Mouse (Mus musculus): ENCODE data around the gene Scn1a. TPM values are rescaled to one million over a fixed set of nuclear protein-coding genes. Genes with fewer than 3 reads are reported as not detected.

Scn1a gene
- polyA plus RNA-seq, 1 experiment from 2014 or later = 0.30 TPM

GRCm38 (mm10) chr2:66392586-66392985 is 48.1 kb downstream of the Scn1a start:
- DNase-seq (ENCODE audit: low spot score) = no peak
- Histone ChIP-seq H3K4me3 (no peak overlapping the region), H3K4me1 (no peaks in the 10 kb centered on the region), H3K9me3 (replicated peaks) (no peaks in the 10 kb centered on the region), H3K27me3 (ENCODE audit: low read depth, poor library complexity, severe bottlenecking) (no peaks in the 10 kb centered on the region), H3K27ac (no peak overlapping the region), H3K36me3 (no peaks in the 10 kb centered on the region)
- WGBS = 86% methylated on average over 5 of the region's 5 CpGs

- Histone ChIP-seq H3K9me3 (replicated peaks) (no peaks in the 10 kb centered on the region), H3K4me1 (no peaks in the 10 kb centered on the region), H3K36me3 (no peaks in the 10 kb centered on the region), H3K27me3 (ENCODE audit: low read depth, poor library complexity, severe bottlenecking) (no peaks in the 10 kb centered on the region), H3K27ac (no peak overlapping the region), H3K4me3 (no peak overlapping the region)
- DNase-seq (ENCODE audit: low spot score) = no peak
- WGBS = 92% methylated on average over 2 of the region's 2 CpGs
Observed at GRCm38 (mm10) chr2:66367957-66368356, 72.7 kb downstream of the Scn1a start.

GRCm38 (mm10) chr2:66350590-66350989 is 90.0 kb downstream of the Scn1a start:
- Histone ChIP-seq H3K36me3 (no peaks in the 10 kb centered on the region), H3K27ac (no peak overlapping the region), H3K4me1 (no peaks in the 10 kb centered on the region), H3K4me3 (no peak overlapping the region), H3K27me3 (ENCODE audit: low read depth, poor library complexity, severe bottlenecking) (no peaks in the 10 kb centered on the region), H3K9me3 (replicated peaks) (no peaks in the 10 kb centered on the region)
- DNase-seq (ENCODE audit: low spot score) = no peak
- 95% methylated on average over 2 of the region's 2 CpGs for WGBS

GRCm38 (mm10) chr2:66346622-66347021 is 94.0 kb downstream of the Scn1a start:
- no peaks in the 10 kb centered on the region for H3K9me3 ChIP-seq (replicated peaks)
- no peaks in the 10 kb centered on the region for H3K36me3 ChIP-seq
- DNase-seq (ENCODE audit: low spot score) = no peak
- H3K4me1 ChIP-seq = no peaks in the 10 kb centered on the region
- no peak overlapping the region for H3K27ac ChIP-seq
- no peaks in the 10 kb centered on the region for H3K27me3 ChIP-seq (ENCODE audit: low read depth, poor library complexity, severe bottlenecking)
- 98% methylated on average over 1 of the region's 1 CpGs for WGBS
- H3K4me3 ChIP-seq = no peak overlapping the region

DNA sequence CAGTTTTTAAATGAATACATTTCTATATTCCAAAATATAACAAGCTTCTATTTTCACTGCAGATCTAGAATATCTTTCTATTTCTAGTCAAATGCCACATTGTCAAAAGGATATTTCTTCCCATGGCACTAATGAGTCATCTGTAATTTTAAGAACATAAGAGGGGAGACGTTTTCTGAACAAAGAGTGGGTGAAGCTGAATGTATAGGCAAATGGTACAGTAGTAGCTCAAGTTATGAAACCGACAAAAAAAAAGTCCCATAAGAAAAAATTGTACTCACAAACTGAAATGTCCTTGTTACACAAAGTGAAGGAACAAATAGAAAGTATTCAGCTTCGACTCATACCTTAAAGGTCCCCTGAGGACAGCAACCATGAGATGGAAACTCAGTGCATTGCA is 94.5 kb downstream of the Scn1a start:
- no peak for DNase-seq (ENCODE audit: low spot score)
- 84% methylated on average over 3 of the region's 3 CpGs for WGBS
- H3K4me3 ChIP-seq = no peak overlapping the region
- no peaks in the 10 kb centered on the region for H3K9me3 ChIP-seq (replicated peaks)
- H3K36me3 ChIP-seq = no peaks in the 10 kb centered on the region
- no peaks in the 10 kb centered on the region for H3K27me3 ChIP-seq (ENCODE audit: low read depth, poor library complexity, severe bottlenecking)
- H3K4me1 ChIP-seq = no peaks in the 10 kb centered on the region
- H3K27ac ChIP-seq = no peak overlapping the region

DNA sequence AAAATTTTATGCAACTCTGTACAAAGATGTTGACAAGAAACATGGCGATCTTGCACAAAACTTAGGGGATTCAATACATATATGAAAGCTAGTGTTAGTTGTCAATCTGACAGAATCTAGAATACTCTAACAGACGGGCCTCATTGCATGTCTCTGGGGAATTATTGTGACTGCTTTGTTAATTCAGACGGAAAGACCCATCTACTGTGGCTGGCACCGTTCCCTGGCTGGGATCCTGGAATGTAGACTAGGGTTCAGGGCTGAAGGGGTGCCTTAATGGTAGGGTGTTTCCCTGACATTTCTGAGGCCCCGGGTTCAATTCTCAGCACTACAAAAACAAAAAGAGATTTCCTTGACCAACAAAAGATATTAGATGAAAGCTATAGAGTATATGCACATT is 103.2 kb downstream of the Scn1a start:
- DNase-seq (ENCODE audit: low spot score) = no peak
- Histone ChIP-seq H3K4me3 (no peak overlapping the region), H3K27ac (no peak overlapping the region), H3K9me3 (replicated peaks) (no peaks in the 10 kb centered on the region), H3K27me3 (ENCODE audit: low read depth, poor library complexity, severe bottlenecking) (no peaks in the 10 kb centered on the region), H3K36me3 (no peaks in the 10 kb centered on the region), H3K4me1 (no peaks in the 10 kb centered on the region)
- 89% methylated on average over 5 of the region's 5 CpGs for WGBS

DNA sequence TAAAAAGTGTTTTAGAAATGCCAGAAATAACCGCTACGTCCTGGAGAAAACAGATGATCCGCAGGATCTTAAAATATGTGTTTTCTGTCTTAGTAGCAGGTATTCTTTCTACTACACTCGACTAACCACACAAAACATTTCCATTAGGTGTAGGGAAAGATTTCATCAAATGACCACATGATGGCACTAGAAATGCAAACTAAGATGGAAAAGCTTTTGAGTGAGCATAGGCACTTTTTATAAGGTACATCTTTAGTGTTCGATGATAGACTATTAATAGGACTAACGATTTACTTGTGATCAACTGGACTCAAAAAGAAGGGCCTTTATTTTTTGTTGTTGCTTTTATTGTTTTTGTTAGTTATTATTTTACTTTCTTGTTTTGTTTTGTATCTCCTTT is 104.2 kb downstream of the Scn1a start:
- DNase-seq (ENCODE audit: low spot score) = no peak
- Histone ChIP-seq H3K9me3 (replicated peaks) (no peaks in the 10 kb centered on the region), H3K27ac (no peak overlapping the region), H3K27me3 (ENCODE audit: low read depth, poor library complexity, severe bottlenecking) (no peaks in the 10 kb centered on the region), H3K4me1 (no peaks in the 10 kb centered on the region), H3K4me3 (no peak overlapping the region), H3K36me3 (no peaks in the 10 kb centered on the region)
- WGBS = 84% methylated on average over 6 of the region's 6 CpGs

- no peak overlapping the region for H3K27ac ChIP-seq
- 80% methylated on average over 3 of the region's 3 CpGs for WGBS
- no peak for DNase-seq (ENCODE audit: low spot score)
- H3K4me3 ChIP-seq = no peak overlapping the region
- no peaks in the 10 kb centered on the region for H3K4me1 ChIP-seq
- H3K27me3 ChIP-seq (ENCODE audit: low read depth, poor library complexity, severe bottlenecking) = no peaks in the 10 kb centered on the region
- H3K36me3 ChIP-seq = no peaks in the 10 kb centered on the region
- no peaks in the 10 kb centered on the region for H3K9me3 ChIP-seq (replicated peaks)
Observed at GRCm38 (mm10) chr2:66272551-66272950, 168.1 kb downstream of the Scn1a start.

DNA sequence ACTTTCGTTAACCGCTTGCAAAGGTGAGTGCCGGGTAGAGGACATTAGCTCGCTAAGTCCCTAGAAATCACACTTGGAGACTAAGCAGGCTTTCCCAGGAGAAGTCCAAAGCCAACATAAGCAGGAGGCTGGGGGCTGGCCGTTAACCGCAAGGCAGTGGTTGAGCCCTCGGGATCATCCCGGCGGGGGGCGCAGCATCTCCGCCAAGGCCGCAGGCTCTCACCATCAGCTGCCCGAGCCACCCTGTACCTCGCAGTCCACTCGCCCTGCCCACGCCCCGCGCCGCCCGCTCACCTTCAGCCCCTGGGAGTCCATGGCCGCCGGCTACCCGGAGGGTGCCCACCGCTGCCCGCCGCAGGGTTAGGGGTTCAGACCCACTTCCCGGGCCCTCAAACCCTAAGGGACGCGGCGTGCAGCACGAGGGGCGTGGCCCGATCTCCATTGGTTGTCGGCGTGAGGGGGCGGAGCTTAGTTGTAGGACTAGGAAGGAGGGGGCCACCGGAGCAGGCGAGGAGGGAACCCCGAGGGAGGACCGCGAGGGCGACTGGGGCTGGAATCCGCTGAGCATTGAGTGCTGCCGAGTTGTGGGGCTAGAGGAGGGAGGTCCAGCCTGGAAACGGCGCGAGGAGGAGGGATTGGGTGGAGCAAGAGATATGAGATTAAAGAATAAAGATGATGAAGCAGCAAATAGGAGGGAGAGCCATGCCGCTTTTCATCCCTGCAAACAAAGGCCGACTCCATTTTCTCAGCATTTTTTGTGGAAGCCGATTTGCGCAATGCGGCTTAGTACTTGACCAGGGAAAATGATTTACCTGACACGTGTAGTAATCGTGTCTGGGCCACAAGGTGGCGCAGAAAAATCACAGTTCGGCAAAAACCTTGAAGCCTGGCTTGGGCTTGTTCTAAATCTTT is 184.2 kb downstream of the Scn1a start, which contains the start of gene Ttc21b:
Gene Ttc21b, minus strand, starts transcription at position 398 of the 912 bp plus-strand sequence.
- DNase-seq (ENCODE audit: low spot score) = peak; percentile 96
- Histone ChIP-seq H3K4me3 (peak within 1 kb of the TSS; percentile 92), H3K27me3 (ENCODE audit: low read depth, poor library complexity, severe bottlenecking) (no peaks in the 10 kb centered on the region), H3K36me3 (peaks cover 6% of the 10 kb centered on the region), H3K27ac (peak within 1 kb of the TSS; percentile 92), H3K9me3 (replicated peaks) (no peaks in the 10 kb centered on the region), H3K4me1 (peaks cover 8% of the 10 kb centered on the region; the same call in 1 of the 2 replicates)
- under 1% methylated on average over 56 of the region's 56 CpGs for WGBS

DNA sequence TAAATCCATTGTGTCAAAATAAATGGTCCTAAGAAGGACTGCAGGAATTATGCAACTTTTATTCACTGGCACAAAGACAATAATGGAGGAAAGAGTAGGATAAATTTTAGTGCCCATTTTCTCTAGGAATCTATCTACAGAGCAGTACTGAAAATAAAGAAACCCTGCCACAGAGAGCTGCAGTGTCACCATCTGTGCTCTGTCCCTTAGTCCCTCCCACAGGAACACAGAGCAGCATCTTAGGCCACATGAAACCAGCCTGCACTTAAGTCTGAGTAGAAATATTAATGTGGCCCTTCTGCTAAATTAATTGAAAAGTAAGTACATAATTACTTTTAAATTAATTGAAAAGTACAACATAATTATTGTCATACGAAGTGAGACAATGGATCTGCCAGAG is 196.6 kb downstream of the Scn1a start:
- 92% methylated on average over 1 of the region's 1 CpGs for WGBS
- no peaks in the 10 kb centered on the region for H3K4me1 ChIP-seq
- H3K36me3 ChIP-seq = peaks cover 34% of the 10 kb centered on the region
- no peaks in the 10 kb centered on the region for H3K9me3 ChIP-seq (replicated peaks)
- H3K4me3 ChIP-seq = no peak overlapping the region
- no peak for DNase-seq (ENCODE audit: low spot score)
- no peak overlapping the region for H3K27ac ChIP-seq
- no peaks in the 10 kb centered on the region for H3K27me3 ChIP-seq (ENCODE audit: low read depth, poor library complexity, severe bottlenecking)

DNA sequence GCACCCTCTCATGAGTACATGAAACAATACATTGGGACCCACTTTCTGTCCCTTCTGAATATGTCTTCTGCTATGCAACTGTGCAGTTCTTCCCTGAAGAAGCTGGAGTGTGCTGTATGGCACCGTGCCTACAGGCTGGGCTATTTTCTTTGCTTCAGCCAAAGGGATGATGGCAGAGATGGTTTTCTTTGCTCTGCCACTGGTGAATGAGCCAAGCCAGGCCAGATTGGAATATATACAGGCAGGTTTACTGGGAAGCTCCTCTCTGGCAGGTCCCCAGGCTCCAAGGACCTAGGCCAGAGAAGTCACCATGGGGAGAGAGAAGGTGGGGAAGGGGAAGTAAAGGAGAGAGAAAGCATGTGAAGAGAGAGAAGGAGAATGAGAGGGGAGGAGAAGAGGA is 200.3 kb downstream of the Scn1a start:
- no peak for DNase-seq (ENCODE audit: low spot score)
- no peaks in the 10 kb centered on the region for H3K4me1 ChIP-seq
- H3K4me3 ChIP-seq = no peak overlapping the region
- H3K27me3 ChIP-seq (ENCODE audit: low read depth, poor library complexity, severe bottlenecking) = no peaks in the 10 kb centered on the region
- no peak overlapping the region for H3K27ac ChIP-seq
- H3K9me3 ChIP-seq (replicated peaks) = no peaks in the 10 kb centered on the region
- 90% methylated on average over 1 of the region's 1 CpGs for WGBS
- peaks cover 20% of the 10 kb centered on the region for H3K36me3 ChIP-seq

DNA sequence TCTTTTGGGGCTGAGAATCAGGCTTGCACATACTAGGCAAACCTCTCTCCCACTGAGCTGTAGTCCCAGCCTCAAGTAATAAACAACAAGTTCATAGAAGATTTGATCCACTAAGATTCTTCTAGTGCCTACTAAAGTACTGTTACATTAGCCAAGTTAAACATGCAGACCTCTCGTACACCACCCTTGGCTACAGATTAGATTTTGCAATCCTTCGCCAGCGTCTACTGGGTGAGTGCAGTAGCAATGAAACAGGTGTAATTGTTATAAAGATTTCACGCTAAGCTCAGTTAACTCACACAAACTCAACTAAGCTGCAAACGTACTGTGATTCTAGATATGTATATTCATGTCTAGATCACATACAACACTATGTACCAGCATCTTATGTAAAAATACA is 201.8 kb downstream of the Scn1a start:
- Histone ChIP-seq H3K27me3 (ENCODE audit: low read depth, poor library complexity, severe bottlenecking) (no peaks in the 10 kb centered on the region), H3K9me3 (replicated peaks) (no peaks in the 10 kb centered on the region), H3K27ac (no peak overlapping the region), H3K36me3 (peaks cover 25% of the 10 kb centered on the region), H3K4me3 (no peak overlapping the region), H3K4me1 (no peaks in the 10 kb centered on the region)
- WGBS = 94% methylated on average over 5 of the region's 5 CpGs
- DNase-seq (ENCODE audit: low spot score) = no peak

GRCm38 (mm10) chr2:66220954-66221353 is 219.7 kb downstream of the Scn1a start:
- no peak for DNase-seq (ENCODE audit: low spot score)
- 92% methylated on average over 7 of the region's 7 CpGs for WGBS
- no peaks in the 10 kb centered on the region for H3K9me3 ChIP-seq (replicated peaks)
- peaks cover 23% of the 10 kb centered on the region for H3K36me3 ChIP-seq
- no peak overlapping the region for H3K27ac ChIP-seq
- H3K27me3 ChIP-seq (ENCODE audit: low read depth, poor library complexity, severe bottlenecking) = no peaks in the 10 kb centered on the region
- H3K4me3 ChIP-seq = no peak overlapping the region
- H3K4me1 ChIP-seq = no peaks in the 10 kb centered on the region
